Mouse (Mus musculus) hindbrain, embryonic 16.5 days (tissue): ENCODE results near the gene Shank2. TPM values are rescaled to one million over a fixed set of nuclear protein-coding genes. Genes with fewer than 3 reads are reported as not detected.
A peak's percentile ranks its signal among the peaks of the same experiment; 100 is the strongest.

Experiments
- ATAC-seq: fragments of 200-750 bp; cut with Nextera tagmentation; 2 replicates; pipeline ENCODE4 v1.8.0; 2017; ENCODE audit warnings: moderate TSS enrichment, moderate library complexity
- H3K27ac ChIP-seq: fragments of 300-500 bp; sonication (generic); 2 replicates; pipeline ENCODE4 v1.5.1; 2014; ENCODE audit warnings: low read depth, mild to moderate bottlenecking, control low read depth, low read length, moderate library complexity
- H3K27me3 ChIP-seq: fragments of 300-500 bp; sonication (generic); replicated peaks from 2 replicates; pipeline ENCODE4 v1.6.1; 2014; ENCODE audit warnings: low read length; ENCODE audit not compliant: control insufficient read depth, insufficient read depth
- H3K36me3 ChIP-seq: fragments of 300-500 bp; sonication (generic); 2 replicates; pipeline ENCODE4 v1.6.1; 2014; ENCODE audit warnings: mild to moderate bottlenecking, low read length, moderate library complexity, mixed read lengths; ENCODE audit not compliant: control insufficient read depth, insufficient read depth
- H3K4me1 ChIP-seq: fragments of 300-500 bp; sonication (generic); 2 replicates; pipeline ENCODE4 v1.6.1; 2014; ENCODE audit warnings: low read depth, low read length; ENCODE audit not compliant: control insufficient read depth, insufficient read depth
- H3K4me2 ChIP-seq: fragments of 300-500 bp; sonication (generic); 2 replicates; pipeline ENCODE4 v1.6.1; 2014; ENCODE audit warnings: mild to moderate bottlenecking, low read length, control low read depth, moderate library complexity
- H3K4me3 ChIP-seq: fragments of 300-500 bp; sonication (generic); 2 replicates; pipeline ENCODE4 v1.5.1; 2014; ENCODE audit warnings: mild to moderate bottlenecking, low read length, control low read depth, moderate library complexity
- H3K9ac ChIP-seq: fragments of 300-500 bp; sonication (generic); 2 replicates; pipeline ENCODE4 v1.6.1; 2014; ENCODE audit warnings: low read depth, mild to moderate bottlenecking, control low read depth, low read length, moderate library complexity
- H3K9me3 ChIP-seq: fragments of 300-500 bp; sonication (generic); 2 replicates; pipeline ENCODE4 v1.6.1; 2014; ENCODE audit warnings: mild to moderate bottlenecking, low read length, moderate library complexity; ENCODE audit not compliant: control insufficient read depth
- whole genome bisulfite sequencing: fragments of 180-500 bp; shearing (Covaris S2); extraction: QIAGEN DNeasy Blood & Tissue Kit; methylation state at CpG from one replicate; pipeline ENCODE4 v1.1.7; 2014; 5-methylcytosine and 5-hydroxymethylcytosine counted together
- polyA plus RNA-seq: library from polyadenylated mRNA; unstranded; fragments of >200 nt; fragmentation: Nextera tagmentation; extraction: Ambion mirVana; gene quantifications from 2 replicates; pipeline ENCODE4 v1.2.1, GENCODE M21; 2015

The Shank2 gene
- polyA plus RNA-seq, 1 experiment from 2014 or later = 9.0 TPM

GRCm38 (mm10) chr7:144293611-144294010 is 291.9 kb downstream of the Shank2 start:
- Histone ChIP-seq H3K27me3 (no peaks in the 10 kb centered on the region), H3K27ac (0 out of 2 replicates have a peak overlapping the region, but pooled peaks have one; percentile 29), H3K4me3 (no peak overlapping the region), H3K9ac (no peak overlapping the region), H3K9me3 (no peaks in the 10 kb centered on the region), H3K4me2 (no peak overlapping the region), H3K36me3 (no peaks in the 10 kb centered on the region), H3K4me1 (peaks cover 31% of the 10 kb centered on the region)
- ATAC-seq = 0 out of 2 replicates have a peak, but pooled peaks have one; percentile 21
- 74% methylated on average over 3 of the region's 3 CpGs for WGBS

- peak overlapping the region; percentile 29; the same call in 1 of the 2 replicates for H3K27ac ChIP-seq
- H3K9me3 ChIP-seq = no peaks in the 10 kb centered on the region
- H3K4me2 ChIP-seq = no peak overlapping the region
- peak; percentile 43 for ATAC-seq
- H3K9ac ChIP-seq = no peak overlapping the region
- 37% methylated on average over 13 of the region's 13 CpGs for WGBS
- H3K27me3 ChIP-seq = no peaks in the 10 kb centered on the region
- no peak overlapping the region for H3K4me3 ChIP-seq
- peaks cover 29% of the 10 kb centered on the region for H3K4me1 ChIP-seq
- no peaks in the 10 kb centered on the region for H3K36me3 ChIP-seq
Measured at GRCm38 (mm10) chr7:144294239-144295200, 292.8 kb downstream of the Shank2 start.

GRCm38 (mm10) chr7:144299351-144299750 is 297.6 kb downstream of the Shank2 start:
- Histone ChIP-seq H3K4me3 (no peak overlapping the region), H3K9me3 (no peaks in the 10 kb centered on the region), H3K27me3 (no peaks in the 10 kb centered on the region), H3K27ac (no peak overlapping the region), H3K4me1 (peaks cover 3% of the 10 kb centered on the region), H3K36me3 (no peaks in the 10 kb centered on the region), H3K4me2 (no peak overlapping the region), H3K9ac (no peak overlapping the region)
- WGBS = 86% methylated on average over 2 of the region's 2 CpGs
- ATAC-seq = no peak

GRCm38 (mm10) chr7:144301646-144302045 is 299.9 kb downstream of the Shank2 start:
- ATAC-seq = no peak
- WGBS = 94% methylated on average over 4 of the region's 4 CpGs
- H3K4me1 ChIP-seq = no peaks in the 10 kb centered on the region
- H3K27me3 ChIP-seq = no peaks in the 10 kb centered on the region
- no peak overlapping the region for H3K27ac ChIP-seq
- H3K36me3 ChIP-seq = no peaks in the 10 kb centered on the region
- no peak overlapping the region for H3K9ac ChIP-seq
- H3K4me2 ChIP-seq = no peak overlapping the region
- no peak overlapping the region for H3K4me3 ChIP-seq
- H3K9me3 ChIP-seq = no peaks in the 10 kb centered on the region

- no peaks in the 10 kb centered on the region for H3K9me3 ChIP-seq
- ATAC-seq = no peak
Measured at GRCm38 (mm10) chr7:144302498-144302897, 300.8 kb downstream of the Shank2 start.

GRCm38 (mm10) chr7:144307853-144308409 is 306.2 kb downstream of the Shank2 start:
- H3K36me3 ChIP-seq = no peaks in the 10 kb centered on the region
- ATAC-seq = peak; percentile 53
- 66% methylated on average over 10 of the region's 10 CpGs for WGBS
- no peak overlapping the region for H3K9ac ChIP-seq
- peaks cover 3% of the 10 kb centered on the region; the same call in 1 of the 2 replicates for H3K4me1 ChIP-seq
- no peaks in the 10 kb centered on the region for H3K9me3 ChIP-seq
- H3K4me3 ChIP-seq = no peak overlapping the region
- no peak overlapping the region for H3K27ac ChIP-seq
- H3K27me3 ChIP-seq = no peaks in the 10 kb centered on the region
- H3K4me2 ChIP-seq = no peak overlapping the region

More at GRCm38 (mm10) chr7:144302498-144302897, 300.8 kb downstream of the Shank2 start:
- Histone ChIP-seq H3K4me1 (no peaks in the 10 kb centered on the region), H3K4me2 (no peak overlapping the region), H3K9ac (no peak overlapping the region), H3K36me3 (no peaks in the 10 kb centered on the region), H3K27ac (no peak overlapping the region), H3K27me3 (no peaks in the 10 kb centered on the region), H3K4me3 (no peak overlapping the region)
- 50% methylated on average over 5 of the region's 5 CpGs for WGBS

- Histone ChIP-seq H3K4me2 (no peak overlapping the region), H3K4me3 (no peak overlapping the region), H3K27me3 (no peaks in the 10 kb centered on the region), H3K4me1 (peaks cover 13% of the 10 kb centered on the region), H3K27ac (no peak overlapping the region), H3K9ac (no peak overlapping the region), H3K36me3 (no peaks in the 10 kb centered on the region), H3K9me3 (no peaks in the 10 kb centered on the region)
- 88% methylated on average over 11 of the region's 11 CpGs for WGBS
- no peak for ATAC-seq
Measured at GRCm38 (mm10) chr7:144314438-144315105, 312.8 kb downstream of the Shank2 start.

GRCm38 (mm10) chr7:144316224-144316623 is 314.5 kb downstream of the Shank2 start:
- Histone ChIP-seq H3K36me3 (no peaks in the 10 kb centered on the region), H3K9me3 (no peaks in the 10 kb centered on the region), H3K27me3 (no peaks in the 10 kb centered on the region), H3K9ac (no peak overlapping the region; the same call in 1 of the 2 replicates), H3K4me1 (peaks cover 13% of the 10 kb centered on the region), H3K4me2 (no peak overlapping the region), H3K27ac (no peak overlapping the region), H3K4me3 (no peak overlapping the region)
- no peak for ATAC-seq
- WGBS = 85% methylated on average over 6 of the region's 6 CpGs

- H3K4me1 ChIP-seq = peaks cover 13% of the 10 kb centered on the region
- no peak overlapping the region for H3K4me3 ChIP-seq
- WGBS = 13% methylated on average over 10 of the region's 10 CpGs
- H3K9ac ChIP-seq = peak overlapping the region; percentile 5; the same call in 1 of the 2 replicates
- peak; percentile 63 for ATAC-seq
- H3K9me3 ChIP-seq = no peaks in the 10 kb centered on the region
- H3K27ac ChIP-seq = no peak overlapping the region
- H3K27me3 ChIP-seq = no peaks in the 10 kb centered on the region
- H3K36me3 ChIP-seq = no peaks in the 10 kb centered on the region
- H3K4me2 ChIP-seq = no peak overlapping the region
Measured at GRCm38 (mm10) chr7:144316797-144317196, 315.1 kb downstream of the Shank2 start.
